Mouse (Mus musculus): ENCODE results near the gene 0610037L13Rik.

Gene 0610037L13Rik

DNA sequence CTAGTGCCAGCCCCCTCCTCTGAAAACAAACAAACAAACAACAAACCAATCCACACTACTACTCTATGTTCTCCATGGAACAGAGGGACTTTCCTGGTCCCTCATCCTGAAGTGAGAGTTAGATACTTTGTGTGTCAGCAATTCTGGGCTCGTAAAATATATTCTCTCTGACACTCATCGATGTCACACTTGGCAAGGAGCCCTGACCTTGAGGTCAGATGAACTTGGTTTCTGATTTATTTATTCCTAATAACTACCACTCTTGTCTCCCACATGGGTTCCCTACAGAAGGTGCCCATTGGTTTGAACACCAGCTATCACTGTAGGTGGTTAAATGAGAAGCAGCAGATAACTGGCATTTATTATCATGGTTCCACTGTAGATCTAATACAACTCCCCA lies 30.7 kb downstream of the 0610037L13Rik start:
- DNase-seq (ENCODE audit: low spot score): no peak

DNA sequence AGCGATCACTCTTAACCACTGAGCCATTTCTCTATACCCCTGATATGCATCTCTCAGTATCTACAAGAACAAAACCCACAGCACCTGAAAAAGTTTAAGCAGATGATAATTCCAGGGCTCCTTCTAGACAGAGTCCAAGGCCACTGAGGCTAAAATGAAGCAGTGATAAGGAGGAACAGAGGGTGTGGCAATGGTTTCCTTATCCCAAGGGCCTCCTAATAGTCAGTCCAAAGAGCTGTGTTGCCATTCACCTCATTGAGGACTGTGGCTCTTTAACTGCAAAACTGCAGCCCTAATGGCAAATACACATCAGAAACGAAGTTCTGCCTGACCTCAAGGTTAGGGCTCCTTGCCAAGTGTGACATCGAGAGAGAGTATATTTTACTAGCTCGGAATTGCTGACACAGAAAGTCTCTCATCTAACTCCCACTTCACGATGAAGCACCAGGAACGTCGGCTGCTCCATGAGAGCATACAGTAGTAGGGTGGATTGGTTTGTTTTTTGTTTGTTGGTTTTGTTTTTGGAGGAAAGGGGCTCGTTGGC lies 31.6 kb downstream of the 0610037L13Rik start:
- DNase-seq (ENCODE audit: low spot score): no peak

DNA sequence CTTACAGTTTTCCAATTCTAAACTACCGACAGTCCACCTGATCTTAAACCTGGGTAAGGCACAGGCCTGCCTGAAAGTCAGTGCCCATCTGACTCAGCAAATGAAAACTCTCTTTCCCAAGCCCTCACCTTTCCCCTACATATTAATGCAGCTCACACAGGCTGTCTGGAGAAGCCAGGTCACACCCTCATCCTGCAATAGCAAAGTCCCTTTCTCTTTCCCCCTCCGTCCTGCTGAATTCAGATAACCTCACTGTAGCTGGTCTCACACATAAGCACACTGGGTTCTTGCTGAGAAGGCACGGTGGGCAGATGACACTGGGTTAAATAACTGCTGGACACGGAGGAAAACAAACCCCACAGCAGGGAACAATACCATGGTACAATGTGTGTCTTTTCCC lies 32.3 kb downstream of the 0610037L13Rik start:
- peak; percentile 47 for DNase-seq (ENCODE audit: low spot score)

DNA sequence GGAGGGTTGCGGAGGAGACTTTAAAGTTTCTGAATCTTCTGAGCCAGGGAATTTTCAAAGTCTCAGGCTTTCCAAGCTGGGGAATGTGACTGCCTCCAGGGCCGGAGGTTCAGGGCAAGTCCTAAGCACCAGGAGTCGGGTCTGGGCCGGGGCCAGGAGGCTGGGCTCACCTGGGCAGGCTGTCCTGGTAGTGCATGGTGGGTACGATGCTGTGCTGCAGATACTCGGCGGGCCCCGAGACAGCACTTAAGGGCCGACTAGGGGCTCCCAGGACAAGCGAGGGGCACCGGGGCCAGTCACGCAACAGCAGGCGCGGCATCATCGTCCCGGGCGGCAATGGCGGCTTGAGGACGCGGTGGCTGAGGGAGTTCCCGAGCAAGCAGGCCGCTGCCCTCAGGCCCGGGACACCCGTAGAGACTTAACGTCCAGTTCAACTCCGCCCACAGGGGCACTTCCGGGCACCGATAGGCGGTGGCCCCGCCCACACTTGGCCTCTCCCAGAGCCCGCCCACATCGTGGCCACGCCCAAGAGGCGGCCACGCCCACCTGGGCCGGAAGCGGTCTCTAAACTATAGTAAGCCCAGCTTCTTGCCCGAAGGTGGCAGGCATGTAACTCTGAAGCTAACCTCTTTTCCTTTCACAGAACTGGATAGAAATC lies 33.7 kb downstream of the 0610037L13Rik start, which contains the start of gene Cpt2:
Cpt2 (minus strand) TSS at position 466 of the 658 bp plus-strand sequence.
- peak; percentile 96 for DNase-seq (ENCODE audit: low spot score)

DNA sequence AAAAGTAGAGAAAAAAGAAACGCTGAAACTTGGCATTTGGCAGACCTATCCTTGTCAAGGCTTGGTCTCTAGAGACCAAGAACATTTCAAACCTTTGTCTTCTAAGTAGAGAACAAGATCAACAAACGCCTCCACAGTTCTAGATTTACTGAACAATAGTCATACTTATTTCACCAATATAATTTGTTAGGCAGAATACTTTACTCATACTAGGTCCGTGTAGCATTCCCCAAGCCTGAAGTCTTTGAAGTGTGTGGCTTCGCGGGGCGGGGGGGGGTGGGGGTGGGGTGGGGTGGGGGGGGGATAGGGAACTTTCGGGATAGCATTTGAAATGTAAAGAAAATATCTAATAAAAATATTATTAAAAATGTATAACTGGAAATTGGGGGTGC lies 34.2 kb downstream of the 0610037L13Rik start:
- no peak for DNase-seq (ENCODE audit: low spot score)

DNA sequence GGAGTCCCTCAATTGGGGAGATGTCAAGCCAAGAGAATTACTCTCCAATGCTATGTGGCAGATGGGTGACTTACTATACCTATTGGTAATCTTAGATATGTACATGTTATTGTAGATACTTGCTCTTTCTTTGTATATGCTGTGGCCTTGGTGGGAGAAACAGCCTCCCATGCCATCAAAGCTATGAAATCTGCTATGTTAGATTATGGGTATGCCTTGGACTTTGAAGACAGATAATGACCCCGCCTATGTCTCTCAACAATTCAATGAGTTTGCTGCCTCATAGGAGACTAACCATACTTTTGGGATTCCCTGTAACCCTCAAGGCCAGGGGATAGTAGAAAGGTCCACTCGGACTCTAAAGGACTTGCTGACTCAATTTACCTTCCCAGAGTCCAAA lies 38.7 kb downstream of the 0610037L13Rik start:
- no peak for DNase-seq (ENCODE audit: low spot score)

DNA sequence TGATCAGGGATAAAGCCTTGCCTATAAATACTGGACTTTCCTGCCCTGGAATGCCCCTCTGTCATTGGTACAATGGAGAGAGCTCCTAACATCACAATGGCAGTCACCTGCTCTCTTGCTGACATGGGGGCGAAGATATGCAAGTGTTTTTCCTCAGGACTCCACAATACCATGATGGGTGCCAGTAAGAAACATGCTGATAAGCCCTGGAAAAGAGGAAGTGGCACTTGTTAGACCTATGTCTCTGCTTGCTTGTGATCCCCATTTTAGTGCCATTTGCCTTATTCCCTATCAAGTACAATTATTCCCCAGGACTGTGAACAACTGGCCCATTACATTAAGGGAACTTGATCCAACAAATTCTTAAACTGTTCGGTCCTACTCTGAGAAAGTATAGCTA lies 39.1 kb downstream of the 0610037L13Rik start:
- no peak for DNase-seq (ENCODE audit: low spot score)

DNA sequence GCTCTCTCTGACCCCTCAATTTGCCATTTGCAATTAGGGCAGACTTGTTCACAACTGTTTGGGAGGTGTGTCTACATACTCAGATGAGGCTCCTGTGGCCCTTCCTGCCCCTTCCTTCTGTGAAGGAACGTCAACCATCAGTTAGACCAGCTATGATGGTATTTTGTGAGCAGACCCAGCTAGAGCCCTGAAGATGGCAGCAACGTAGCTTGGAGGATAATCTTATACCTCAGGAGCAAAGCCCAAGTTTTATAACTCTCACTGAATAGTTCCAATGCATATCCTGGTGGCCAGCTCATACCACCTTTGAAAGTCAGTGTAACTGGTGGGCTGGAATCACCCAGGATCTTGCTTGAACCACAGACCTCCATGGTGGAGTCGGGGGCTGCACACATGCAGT lies 41.8 kb downstream of the 0610037L13Rik start:
- DNase-seq (ENCODE audit: low spot score): no peak

DNA sequence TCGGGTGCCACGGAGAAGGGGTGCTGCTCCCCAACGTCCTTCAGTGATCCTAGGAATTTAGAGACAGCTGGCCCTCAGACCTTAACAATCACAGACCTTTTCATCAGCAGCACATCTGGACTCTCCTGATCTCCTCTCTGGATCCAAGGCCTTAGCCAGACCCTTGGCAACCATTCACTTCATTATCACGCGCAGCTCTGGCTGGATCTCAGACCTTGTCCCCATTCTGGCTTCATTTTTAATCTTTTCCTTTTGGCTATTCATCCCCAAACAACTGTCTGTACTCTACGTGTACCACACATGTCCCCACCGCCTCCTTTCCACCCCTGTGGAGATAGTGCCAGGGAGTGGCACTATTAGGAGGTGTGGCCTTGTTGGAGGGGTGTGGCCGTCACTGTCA lies 43.6 kb downstream of the 0610037L13Rik start:
- DNase-seq (ENCODE audit: low spot score): no peak

DNA sequence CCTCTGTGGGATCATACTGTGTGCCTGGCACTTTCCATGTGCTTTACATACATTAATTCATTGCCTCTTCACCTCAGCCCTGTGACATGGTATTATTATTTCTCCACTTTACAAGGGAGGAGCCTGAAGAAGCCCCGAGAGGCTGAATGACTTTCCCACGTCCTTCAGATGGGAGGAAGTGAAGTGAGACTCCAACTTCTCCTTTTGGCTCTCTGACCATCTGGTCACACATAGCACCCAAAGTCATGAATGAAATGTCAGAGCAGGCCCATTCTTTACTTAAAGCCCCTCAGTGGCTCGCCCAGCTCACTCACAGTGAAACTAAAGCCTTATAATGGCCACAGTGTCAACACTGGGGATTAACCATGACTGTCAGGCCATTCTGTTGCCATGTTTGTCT lies 45.6 kb downstream of the 0610037L13Rik start:
- DNase-seq (ENCODE audit: low spot score): no peak

DNA sequence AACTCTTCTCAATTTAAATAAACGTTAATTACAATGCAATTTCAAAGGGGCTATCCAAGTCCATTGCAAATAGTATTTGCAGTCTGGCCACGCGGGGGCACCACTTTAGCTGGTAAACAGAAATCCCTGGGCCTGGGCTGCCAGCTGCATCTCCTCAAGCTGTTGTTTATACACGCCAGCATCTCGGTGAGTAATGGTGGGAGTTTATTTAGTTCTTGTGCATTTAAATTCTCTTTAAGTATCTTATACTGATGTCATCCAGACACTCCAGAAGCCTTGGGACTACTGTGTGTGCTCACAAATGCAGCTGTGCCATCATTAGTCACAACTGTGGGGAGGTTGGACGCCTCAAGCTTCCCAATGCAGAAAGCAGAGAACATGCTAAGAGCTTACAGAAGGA lies 47.7 kb downstream of the 0610037L13Rik start:
- DNase-seq (ENCODE audit: low spot score): peak; percentile 26

DNA sequence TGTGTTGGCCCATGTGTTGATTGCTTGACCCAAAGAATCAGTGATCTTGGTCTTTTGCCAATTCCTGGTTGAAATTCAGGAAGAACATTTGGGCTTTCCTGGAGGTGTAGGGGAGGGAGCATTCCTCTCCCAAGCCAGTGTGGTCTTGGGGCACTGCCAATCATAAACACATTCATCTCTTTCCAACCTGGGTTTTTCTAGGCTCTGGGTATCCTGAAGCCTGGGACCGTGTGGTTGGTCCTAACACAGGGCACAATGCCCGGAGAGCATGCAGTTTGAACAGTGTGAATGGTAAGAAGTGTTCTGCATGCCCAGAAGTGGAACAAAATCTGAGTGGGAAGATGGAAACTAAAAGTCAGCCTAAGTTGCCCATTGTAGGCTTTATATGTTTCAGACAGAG lies 48.5 kb downstream of the 0610037L13Rik start:
- DNase-seq (ENCODE audit: low spot score): no peak

DNA sequence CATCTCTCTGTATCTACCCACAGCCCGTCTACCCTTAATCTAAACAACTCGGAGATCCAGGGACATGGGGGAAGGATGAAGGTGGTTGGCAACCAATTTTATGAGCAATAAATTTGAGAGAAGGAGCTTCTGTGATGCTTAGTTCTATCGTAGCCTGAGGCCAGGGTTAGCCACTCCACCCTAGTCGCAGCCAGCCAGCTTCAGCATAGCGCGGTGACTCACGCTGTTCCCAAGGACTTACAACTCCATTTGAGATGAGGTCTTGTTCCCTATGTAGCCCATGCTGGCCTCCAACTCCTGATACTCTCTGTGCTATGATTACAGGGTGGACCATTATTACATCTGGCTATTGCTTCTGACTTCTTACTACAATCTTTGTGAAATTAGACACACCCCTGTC lies 53.1 kb downstream of the 0610037L13Rik start:
- DNase-seq (ENCODE audit: low spot score): no peak

DNA sequence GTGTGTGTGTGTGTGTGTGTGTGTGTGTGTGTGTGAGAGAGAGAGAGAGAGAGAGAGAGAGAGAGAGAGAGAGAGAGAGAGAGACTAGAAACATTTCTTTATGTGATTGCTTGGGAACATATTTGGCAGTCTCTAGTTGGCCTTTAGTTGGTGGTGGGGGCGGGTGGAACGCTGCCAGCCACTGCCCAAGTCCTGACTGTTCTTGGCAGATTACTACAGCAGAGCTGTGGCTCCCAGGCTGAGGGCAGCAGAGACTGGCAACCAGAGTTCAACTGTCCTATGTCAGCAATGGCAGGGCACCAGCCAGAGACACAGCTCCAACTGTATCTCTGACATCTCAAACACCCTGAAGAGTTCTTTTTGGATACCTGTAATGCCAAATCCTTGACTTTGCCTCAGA lies 54.5 kb downstream of the 0610037L13Rik start:
- no peak for DNase-seq (ENCODE audit: low spot score)

Measured in yolk sac, embryonic 10.5 days (tissue).